Mouse (Mus musculus) spleen, adult 2 months (tissue): ENCODE results near the gene Ep300.
"Not testable (repeated sequence)": the region's sequence is repeated elsewhere in the genome, so short reads cannot be mapped to it uniquely, and the experiment has no call there.

Experiments used
- CTCF ChIP-seq: fragments of 200-500 bp; IDR thresholded peaks from 2 replicates; pipeline ENCODE4 v1.5.1; 2011; ENCODE audit warnings: mild to moderate bottlenecking, inconsistent platforms; ENCODE audit not compliant: insufficient read depth, insufficient read length, insufficient replicate concordance; ENCODE audit errors: extremely low read depth
- POLR2A ChIP-seq: fragments of 200-500 bp; IDR thresholded peaks from 2 replicates; pipeline ENCODE4 v1.6.1; 2011; ENCODE audit warnings: low read depth, low read length, inconsistent platforms

DNA sequence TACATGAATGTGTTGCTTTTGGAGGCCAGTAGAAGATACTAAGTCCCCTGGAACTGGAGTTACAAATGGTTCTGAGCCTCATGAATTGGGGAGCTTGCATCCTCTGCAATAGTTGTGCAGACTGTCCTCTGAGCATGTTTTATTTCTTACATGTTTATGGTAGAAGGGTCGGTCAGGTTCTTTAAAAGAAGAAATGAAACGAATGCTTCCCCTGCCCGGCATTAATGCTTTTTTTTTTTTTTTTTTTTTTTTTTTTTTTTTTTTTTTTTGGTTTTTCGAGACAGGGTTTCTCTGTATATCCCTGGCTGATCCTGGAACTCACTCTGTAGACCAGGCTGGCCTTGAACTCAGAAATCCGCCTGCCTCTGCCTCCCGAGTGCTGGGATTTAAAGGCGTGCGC is 13.6 kb downstream of the Ep300 start:
- not testable (repeated sequence) for TF ChIP-seq CTCF, POLR2A
